Mouse (Mus musculus) C2C12 (cell line): ENCODE results near the gene 2900026A02Rik. TPM values are rescaled to one million over a fixed set of nuclear protein-coding genes. Genes with fewer than 3 reads are reported as not detected.

ENCODE experiments used
- H3K27me3 ChIP-seq: one replicate; pipeline ENCODE4 v1.6.1; 2011; ENCODE audit not compliant: control insufficient read depth, insufficient read depth, insufficient read length
- H3K36me3 ChIP-seq: one replicate; pipeline ENCODE4 v1.6.1; 2011; ENCODE audit not compliant: control insufficient read depth, insufficient read depth
- H3K4me3 ChIP-seq: one replicate; pipeline ENCODE4 v1.5.1; 2011; ENCODE audit warnings: mild to moderate bottlenecking, control low read depth; ENCODE audit not compliant: poor library complexity, insufficient read depth, severe bottlenecking
- H3K79me2 ChIP-seq: one replicate; pipeline ENCODE4 v1.6.1; 2011; ENCODE audit not compliant: control insufficient read depth, insufficient read depth
- H3K79me3 ChIP-seq: one replicate; pipeline ENCODE4 v1.6.1; 2011; ENCODE audit warnings: low read depth, control low read depth
- H3ac ChIP-seq: one replicate; pipeline ENCODE3; 2011; ENCODE audit warnings: low read depth; ENCODE audit not compliant: control insufficient read depth, insufficient read length
- CEBPB ChIP-seq: IDR thresholded peaks from one replicate; pipeline ENCODE4 v1.6.1; 2011; ENCODE audit warnings: low read depth, mild to moderate bottlenecking, control low read depth, moderate library complexity
- CTCF ChIP-seq: IDR thresholded peaks from one replicate; pipeline ENCODE4 v1.5.1; 2011; ENCODE audit not compliant: control insufficient read depth, insufficient read depth, insufficient read length
- FOSL1 ChIP-seq: IDR thresholded peaks from one replicate; pipeline ENCODE4 v1.8.0; 2011; ENCODE audit warnings: mild to moderate bottlenecking, low read length; ENCODE audit not compliant: poor library complexity, insufficient read depth, severe bottlenecking
- MAX ChIP-seq: IDR thresholded peaks from one replicate; pipeline ENCODE4 v1.6.1; 2011; ENCODE audit warnings: mild to moderate bottlenecking, control low read depth
- MYOD1 ChIP-seq: IDR thresholded peaks from one replicate; pipeline ENCODE4 v1.6.1; 2011; ENCODE audit warnings: low read depth; ENCODE audit not compliant: control insufficient read depth, insufficient read length
- MYOG ChIP-seq: IDR thresholded peaks from one replicate; pipeline ENCODE4 v1.6.1; 2011; ENCODE audit not compliant: control insufficient read depth, insufficient read length; ENCODE audit errors: extremely low read depth
- USF1 ChIP-seq: IDR thresholded peaks from one replicate; pipeline ENCODE4 v1.6.1; 2011; ENCODE audit warnings: low read depth, mild to moderate bottlenecking, control low read depth, moderate library complexity
- polyA plus RNA-seq: library from polyadenylated mRNA; unstranded; fragments of >200 nt; fragmentation: generic; extraction: Trizol; gene quantifications from one replicate; pipeline ENCODE4 v1.2.1, GENCODE M21; 2012; ENCODE audit warnings: missing spikeins

Gene 2900026A02Rik
- polyA plus RNA-seq, 1 experiment: 8.4 TPM

DNA sequence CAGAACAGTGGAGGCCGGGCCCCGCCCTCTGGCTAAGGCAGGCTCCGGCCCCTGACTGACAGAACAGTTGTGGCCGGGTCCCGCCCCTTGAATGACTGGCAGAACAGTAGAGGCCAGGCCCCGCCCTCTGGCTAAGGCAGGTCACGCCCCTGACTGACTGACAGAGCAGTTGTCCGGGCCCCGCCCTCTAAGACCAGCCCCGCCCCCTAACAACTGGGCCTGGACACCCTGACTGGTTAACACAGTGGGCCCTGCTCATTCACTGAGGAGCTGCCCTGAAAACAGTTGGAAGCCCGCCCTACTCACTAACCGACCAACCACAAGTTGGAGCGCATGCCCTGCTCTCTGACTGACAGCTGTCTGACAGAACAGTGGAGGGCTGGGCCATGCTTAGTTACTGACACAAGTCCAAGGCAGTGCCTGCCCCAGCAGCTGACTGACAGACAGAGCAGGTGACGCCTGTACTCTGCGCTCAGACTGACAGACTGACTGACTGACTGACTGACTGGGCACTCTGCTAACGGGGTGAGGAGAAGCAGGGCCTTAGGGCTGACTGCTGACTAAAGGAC is 56.1 kb downstream of the 2900026A02Rik start:
- TF ChIP-seq CEBPB: no peak
- TF ChIP-seq MYOG: no peak
- TF ChIP-seq USF1: no peak
- peak; percentile 81 for TF ChIP-seq MYOD1
- H3K27me3 ChIP-seq: no peaks in the 10 kb centered on the region

GRCm38 (mm10) chr5:113164448-113164847 is 56.6 kb downstream of the 2900026A02Rik start:
- no peak overlapping the region for H3K4me3 ChIP-seq
- peaks cover 2% of the 10 kb centered on the region for H3K79me3 ChIP-seq
- H3ac ChIP-seq: no peak overlapping the region
- H3K79me2 ChIP-seq: peaks cover 17% of the 10 kb centered on the region
- no peak for TF ChIP-seq FOSL1
- no peak for TF ChIP-seq CEBPB
- TF ChIP-seq MYOG: no peak
- no peak for TF ChIP-seq MAX
- no peak for TF ChIP-seq CTCF
- no peak for TF ChIP-seq MYOD1
- TF ChIP-seq USF1: no peak
- H3K36me3 ChIP-seq: no peaks in the 10 kb centered on the region
- H3K27me3 ChIP-seq: no peaks in the 10 kb centered on the region

More for the DNA sequence above, 56.1 kb downstream of the 2900026A02Rik start:
- Histone ChIP-seq H3ac (no peak overlapping the region), H3K4me3 (no peak overlapping the region), H3K79me3 (peaks cover 2% of the 10 kb centered on the region), H3K36me3 (no peaks in the 10 kb centered on the region), H3K79me2 (peaks cover 17% of the 10 kb centered on the region)

GRCm38 (mm10) chr5:113163116-113163515 is 57.9 kb downstream of the 2900026A02Rik start:
- Histone ChIP-seq H3K79me3 (peaks cover 2% of the 10 kb centered on the region), H3K4me3 (peak overlapping the region; percentile 14), H3K79me2 (peaks cover 17% of the 10 kb centered on the region), H3K27me3 (no peaks in the 10 kb centered on the region), H3ac (peak overlapping the region; percentile 46), H3K36me3 (no peaks in the 10 kb centered on the region)
- TF ChIP-seq MYOD1 (no peak), FOSL1 (no peak), CTCF (no peak), CEBPB (no peak), MAX (no peak), MYOG (no peak), USF1 (no peak)

- Histone ChIP-seq H3K4me3 (peak overlapping the region; percentile 14), H3K79me3 (peaks cover 2% of the 10 kb centered on the region), H3K36me3 (no peaks in the 10 kb centered on the region), H3K27me3 (no peaks in the 10 kb centered on the region), H3K79me2 (peaks cover 17% of the 10 kb centered on the region), H3ac (peak overlapping the region; percentile 46)
- TF ChIP-seq CTCF (no peak), CEBPB (no peak), MYOD1 (no peak), MYOG (no peak), FOSL1 (no peak), MAX (no peak), USF1 (no peak)
Observed at GRCm38 (mm10) chr5:113162699-113163098, 58.3 kb downstream of the 2900026A02Rik start.

- Histone ChIP-seq H3K79me2 (peaks cover 18% of the 10 kb centered on the region), H3K79me3 (peaks cover 2% of the 10 kb centered on the region), H3ac (no peak overlapping the region), H3K36me3 (no peaks in the 10 kb centered on the region), H3K27me3 (no peaks in the 10 kb centered on the region), H3K4me3 (no peak overlapping the region)
- TF ChIP-seq MYOG (no peak), MYOD1 (no peak), USF1 (no peak), FOSL1 (no peak), CTCF (no peak), MAX (no peak), CEBPB (no peak)
Observed at GRCm38 (mm10) chr5:113161576-113161975, 59.5 kb downstream of the 2900026A02Rik start.

GRCm38 (mm10) chr5:113160320-113160719 is 60.7 kb downstream of the 2900026A02Rik start:
- Histone ChIP-seq H3K36me3 (no peaks in the 10 kb centered on the region), H3K79me2 (peaks cover 30% of the 10 kb centered on the region), H3K27me3 (no peaks in the 10 kb centered on the region), H3K4me3 (no peak overlapping the region), H3K79me3 (peaks cover 2% of the 10 kb centered on the region), H3ac (no peak overlapping the region)
- TF ChIP-seq CEBPB (no peak), MAX (no peak), CTCF (no peak), MYOD1 (no peak), USF1 (no peak), FOSL1 (no peak), MYOG (no peak)
